Mouse (Mus musculus): ENCODE measurements around the gene Gpr107. TPM values are rescaled to one million over a fixed set of nuclear protein-coding genes. Genes with fewer than 3 reads are reported as not detected.

Gpr107 gene
- total and polyA plus RNA-seq, 2 experiments from 2014 or later = 31.9 to 49.3 TPM

DNA sequence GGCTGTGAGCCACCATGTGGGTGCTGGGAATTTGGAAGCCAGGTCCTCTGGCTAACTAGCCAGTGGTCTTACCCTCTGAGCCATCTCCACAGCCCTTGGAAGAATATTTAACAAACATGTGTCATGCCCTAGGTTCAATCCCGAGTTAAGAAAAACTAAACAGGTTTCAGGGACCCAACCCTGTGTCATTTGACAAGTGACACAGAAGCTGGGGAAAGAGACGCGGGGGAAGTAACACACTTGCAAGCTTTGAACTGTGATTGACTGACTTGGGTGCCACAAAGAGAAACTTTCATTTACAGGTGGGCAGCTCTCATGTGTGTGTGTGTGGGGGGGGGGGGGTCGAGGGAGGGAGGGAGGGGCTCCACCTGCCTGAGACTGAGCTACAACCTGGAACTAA is 18.1 kb upstream of the Gpr107 start:
- no peak overlapping the region for H3K27ac ChIP-seq
- H3K4me3 ChIP-seq (ENCODE audit: low read length) = no peak overlapping the region
- TF ChIP-seq CTCF (IDR thresholded peaks at IDR 0.05; ENCODE audit: low read depth) = no peak
- WGBS = 89% methylated on average over 3 of the region's 4 CpGs
- no peaks in the 10 kb centered on the region for H3K9me3 ChIP-seq (ENCODE audit: low read length)
- ATAC-seq = no peak
- peaks cover 7% of the 10 kb centered on the region; the same call in 1 of the 2 replicates for H3K4me1 ChIP-seq (ENCODE audit: insufficient read depth, low read length)
- H3K4me2 ChIP-seq (ENCODE audit: low read depth, low read length) = no peak overlapping the region
- H3K27me3 ChIP-seq (ENCODE audit: insufficient read depth, low read length) = no peaks in the 10 kb centered on the region
- H3K36me3 ChIP-seq (ENCODE audit: insufficient read depth, low read length) = no peaks in the 10 kb centered on the region
- H3K9ac ChIP-seq (replicated peaks; ENCODE audit: low read length) = no peak overlapping the region
- no peak for DNase-seq (ENCODE audit: low spot score)

DNA sequence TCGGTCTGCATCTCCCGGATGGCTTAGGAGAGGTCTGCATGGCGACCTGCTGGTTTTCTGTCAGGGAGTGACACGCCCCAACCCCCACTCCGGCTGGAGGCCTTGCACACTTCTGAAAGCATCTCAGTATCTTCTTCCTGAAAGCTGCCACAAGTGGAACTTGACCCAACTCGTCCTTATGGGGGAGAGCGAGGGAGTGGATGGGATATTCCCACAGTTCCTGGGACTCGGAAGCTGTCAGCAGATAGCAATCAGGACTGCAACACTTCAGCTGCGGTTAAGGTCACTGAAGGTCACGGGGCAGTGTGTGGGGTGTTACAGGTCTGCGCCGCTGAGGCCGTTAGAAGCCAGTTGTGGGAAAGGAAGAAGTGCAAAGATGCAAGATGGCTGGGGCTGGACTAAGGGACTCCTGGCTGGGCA is 16.6 kb upstream of the Gpr107 start:
- Histone ChIP-seq H3K4me1 (ENCODE audit: insufficient read depth, low read length) (peaks cover 11% of the 10 kb centered on the region), H3K9ac (replicated peaks; ENCODE audit: low read length) (no peak overlapping the region), H3K4me2 (ENCODE audit: low read depth, low read length) (no peak overlapping the region), H3K4me3 (ENCODE audit: low read length) (no peak overlapping the region), H3K27ac (no peak overlapping the region), H3K27me3 (ENCODE audit: insufficient read depth, low read length) (no peaks in the 10 kb centered on the region), H3K9me3 (ENCODE audit: low read length) (no peaks in the 10 kb centered on the region), H3K36me3 (ENCODE audit: insufficient read depth, low read length) (no peaks in the 10 kb centered on the region)
- no peak for DNase-seq (ENCODE audit: low spot score)
- WGBS = 70% methylated on average over 13 of the region's 13 CpGs
- ATAC-seq = no peak
- no peak for TF ChIP-seq CTCF (IDR thresholded peaks at IDR 0.05; ENCODE audit: low read depth)

DNA sequence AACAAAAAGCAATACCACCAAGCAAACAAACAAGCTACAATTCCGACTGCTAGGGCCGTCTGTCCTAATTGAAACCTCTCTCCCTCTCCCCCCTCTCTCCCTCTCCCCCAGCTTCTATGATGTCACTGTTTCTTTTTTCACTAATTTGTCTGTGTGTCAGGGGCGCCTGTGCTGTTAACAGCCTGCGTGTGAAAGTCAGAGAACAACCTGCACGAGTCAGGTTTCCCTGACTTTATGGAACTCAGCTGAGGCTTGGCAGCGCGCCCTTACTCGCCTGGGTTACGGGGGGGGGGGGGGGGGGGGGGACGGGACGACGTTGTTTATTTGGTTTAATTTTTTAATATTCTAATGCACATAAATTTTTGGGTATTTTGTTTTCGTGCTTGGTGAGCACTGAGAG is 15.8 kb upstream of the Gpr107 start:
- H3K9ac ChIP-seq (replicated peaks; ENCODE audit: low read length) = no peak overlapping the region
- H3K4me1 ChIP-seq (ENCODE audit: insufficient read depth, low read length) = peaks cover 9% of the 10 kb centered on the region
- no peaks in the 10 kb centered on the region for H3K36me3 ChIP-seq (ENCODE audit: insufficient read depth, low read length)
- no peak for ATAC-seq
- H3K4me3 ChIP-seq (ENCODE audit: low read length) = no peak overlapping the region
- no peak overlapping the region for H3K27ac ChIP-seq
- no peak for TF ChIP-seq CTCF (IDR thresholded peaks at IDR 0.05; ENCODE audit: low read depth)
- WGBS = 58% methylated on average over 13 of the region's 13 CpGs
- DNase-seq (ENCODE audit: low spot score) = no peak
- H3K4me2 ChIP-seq (ENCODE audit: low read depth, low read length) = no peak overlapping the region
- H3K27me3 ChIP-seq (ENCODE audit: insufficient read depth, low read length) = no peaks in the 10 kb centered on the region
- no peaks in the 10 kb centered on the region for H3K9me3 ChIP-seq (ENCODE audit: low read length)

DNA sequence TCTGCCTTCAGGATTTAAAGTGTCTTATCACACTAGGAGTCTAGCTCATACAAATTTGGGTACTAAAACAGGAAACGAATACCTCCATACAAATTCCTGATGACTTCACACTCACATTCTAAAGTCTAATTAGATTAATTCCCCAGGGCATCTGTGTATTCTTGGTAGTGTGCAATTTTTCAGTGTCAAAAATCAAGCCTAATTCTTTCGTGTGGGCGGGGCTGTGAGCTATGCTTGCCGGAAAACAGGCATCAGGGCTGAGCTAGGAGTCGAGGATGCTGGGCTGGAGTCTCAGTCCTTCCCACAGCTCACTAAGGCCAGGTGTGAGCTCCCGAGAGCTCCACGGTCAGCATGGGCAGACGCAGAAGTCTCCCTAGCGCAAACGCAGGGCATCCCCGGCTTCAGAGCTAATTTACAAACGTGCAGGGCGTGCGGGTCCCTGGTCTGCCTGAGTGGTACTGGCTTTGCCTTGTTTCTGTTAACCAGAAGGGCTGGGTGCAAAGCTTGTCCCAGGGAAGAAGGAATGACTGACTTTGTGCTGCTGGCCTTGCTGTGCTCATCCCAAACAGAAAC is 15.0 kb upstream of the Gpr107 start:
- Histone ChIP-seq H3K4me1 (ENCODE audit: insufficient read depth, low read length) (peaks cover 9% of the 10 kb centered on the region), H3K4me3 (ENCODE audit: low read length) (no peak overlapping the region), H3K36me3 (ENCODE audit: insufficient read depth, low read length) (no peaks in the 10 kb centered on the region), H3K4me2 (ENCODE audit: low read depth, low read length) (no peak overlapping the region), H3K9me3 (ENCODE audit: low read length) (no peaks in the 10 kb centered on the region), H3K27me3 (ENCODE audit: insufficient read depth, low read length) (no peaks in the 10 kb centered on the region), H3K27ac (no peak overlapping the region), H3K9ac (replicated peaks; ENCODE audit: low read length) (no peak overlapping the region)
- DNase-seq (ENCODE audit: low spot score) (no peak), ATAC-seq (no peak)
- TF ChIP-seq CTCF (IDR thresholded peaks at IDR 0.05; ENCODE audit: low read depth) = no peak
- 76% methylated on average over 14 of the region's 14 CpGs for WGBS

DNA sequence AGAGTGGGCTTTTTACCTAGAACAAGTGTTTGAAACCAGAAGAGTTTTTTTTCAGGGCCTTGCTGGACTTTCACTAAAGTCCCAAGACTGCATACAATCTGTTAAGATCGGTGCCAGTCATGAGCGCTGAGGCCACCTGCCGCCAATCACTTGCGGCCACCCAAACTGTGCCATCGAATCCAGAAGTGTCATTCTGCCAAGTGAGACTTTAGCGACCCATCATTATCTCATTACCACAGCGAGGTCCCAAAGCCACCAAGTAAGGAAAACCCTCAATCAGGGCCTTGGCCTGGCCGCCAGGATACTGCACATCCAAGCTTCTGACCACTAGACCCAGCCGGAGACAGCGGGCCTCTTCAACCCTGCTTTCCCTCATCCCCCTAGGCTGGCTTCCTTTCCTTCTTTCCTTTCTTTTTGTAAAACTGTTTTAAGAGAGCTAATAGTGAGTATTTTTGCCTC is 12.9 kb upstream of the Gpr107 start:
- Histone ChIP-seq H3K4me2 (ENCODE audit: low read depth, low read length) (no peak overlapping the region; the same call in 1 of the 2 replicates), H3K27ac (no peak overlapping the region), H3K36me3 (ENCODE audit: insufficient read depth, low read length) (no peaks in the 10 kb centered on the region), H3K27me3 (ENCODE audit: insufficient read depth, low read length) (no peaks in the 10 kb centered on the region), H3K4me3 (ENCODE audit: low read length) (no peak overlapping the region), H3K4me1 (ENCODE audit: insufficient read depth, low read length) (peaks cover 9% of the 10 kb centered on the region), H3K9ac (replicated peaks; ENCODE audit: low read length) (no peak overlapping the region), H3K9me3 (ENCODE audit: low read length) (no peaks in the 10 kb centered on the region)
- 65% methylated on average over 10 of the region's 10 CpGs for WGBS
- TF ChIP-seq CTCF (IDR thresholded peaks at IDR 0.05; ENCODE audit: low read depth) = no peak
- DNase-seq (ENCODE audit: low spot score) (no peak), ATAC-seq (no peak)

DNA sequence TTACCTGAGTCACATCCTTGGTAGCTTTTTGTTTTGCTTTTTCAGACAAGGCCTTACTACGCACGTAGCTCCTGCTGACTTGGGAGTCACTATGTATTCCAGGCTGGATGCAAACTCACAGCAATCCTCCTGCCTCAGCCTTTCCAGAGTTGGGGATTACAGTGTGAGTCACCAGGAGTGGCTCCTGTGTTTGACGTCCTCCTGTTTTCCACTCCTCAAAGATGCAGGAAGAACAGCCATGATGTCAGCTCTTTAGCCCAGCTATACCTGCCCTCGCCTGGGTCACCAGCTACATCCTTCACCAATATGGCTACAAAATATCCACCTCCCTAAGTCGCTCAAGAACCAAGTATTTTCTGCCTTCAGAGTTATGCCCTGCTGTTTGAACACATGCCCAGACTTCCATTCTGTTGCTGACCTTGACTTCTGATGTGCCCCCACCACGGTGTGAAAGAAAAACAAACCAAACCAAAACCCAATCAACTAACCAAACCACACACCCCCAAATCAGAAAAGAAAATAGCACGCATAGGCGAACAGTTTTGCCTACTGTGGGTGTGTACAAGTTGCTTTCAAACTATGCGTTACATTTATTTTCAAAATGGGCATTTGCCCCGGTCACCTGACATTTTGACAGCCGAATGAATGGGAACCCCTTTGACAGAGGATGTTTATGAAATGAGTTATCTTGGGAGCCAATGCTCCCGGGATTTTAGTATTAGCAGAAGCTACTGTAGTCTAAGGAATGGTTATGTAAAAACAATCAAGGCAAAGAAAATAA is 11.9 kb upstream of the Gpr107 start:
- peak overlapping the region; percentile 96; the same call in 1 of the 2 replicates for H3K9ac ChIP-seq (replicated peaks; ENCODE audit: low read length)
- H3K4me2 ChIP-seq (ENCODE audit: low read depth, low read length) = peak overlapping the region; percentile 70
- H3K4me3 ChIP-seq (ENCODE audit: low read length) = peak overlapping the region; percentile 96
- H3K27me3 ChIP-seq (ENCODE audit: insufficient read depth, low read length) = no peaks in the 10 kb centered on the region
- no peak for TF ChIP-seq CTCF (IDR thresholded peaks at IDR 0.05; ENCODE audit: low read depth)
- DNase-seq (ENCODE audit: low spot score) (no peak), ATAC-seq (no peak)
- H3K4me1 ChIP-seq (ENCODE audit: insufficient read depth, low read length) = peaks cover 9% of the 10 kb centered on the region
- H3K36me3 ChIP-seq (ENCODE audit: insufficient read depth, low read length) = no peaks in the 10 kb centered on the region
- WGBS = 62% methylated on average over 12 of the region's 12 CpGs
- H3K9me3 ChIP-seq (ENCODE audit: low read length) = no peaks in the 10 kb centered on the region
- H3K27ac ChIP-seq = peak overlapping the region; percentile 93; the same call in 1 of the 2 replicates

DNA sequence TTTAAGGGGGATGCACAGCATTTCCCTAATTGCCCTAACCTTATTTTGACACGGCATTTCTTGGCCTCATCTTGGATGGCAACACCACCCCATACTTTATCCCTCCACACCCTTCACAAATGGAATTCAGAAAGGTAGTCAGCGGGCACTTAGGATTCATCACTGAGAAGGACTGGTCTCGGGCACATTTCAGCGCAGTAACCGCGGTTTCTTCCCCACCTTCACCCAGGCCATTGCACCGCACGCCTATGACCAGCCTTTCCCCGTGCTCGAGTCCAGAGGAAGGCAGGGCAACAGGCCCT is 11.4 kb upstream of the Gpr107 start:
- Histone ChIP-seq H3K9me3 (ENCODE audit: low read length) (no peaks in the 10 kb centered on the region), H3K4me1 (ENCODE audit: insufficient read depth, low read length) (peaks cover 9% of the 10 kb centered on the region), H3K4me2 (ENCODE audit: low read depth, low read length) (peak overlapping the region; percentile 70), H3K9ac (replicated peaks; ENCODE audit: low read length) (peak overlapping the region; percentile 96), H3K27me3 (ENCODE audit: insufficient read depth, low read length) (no peaks in the 10 kb centered on the region), H3K4me3 (ENCODE audit: low read length) (peak overlapping the region; percentile 96), H3K27ac (peak overlapping the region; percentile 93), H3K36me3 (ENCODE audit: insufficient read depth, low read length) (no peaks in the 10 kb centered on the region)
- DNase-seq (ENCODE audit: low spot score) (peak; percentile 45), ATAC-seq (0 out of 2 replicates have a peak, but pooled peaks have one; percentile 41)
- TF ChIP-seq CTCF (IDR thresholded peaks at IDR 0.05; ENCODE audit: low read depth) = no peak
- WGBS = 5% methylated on average over 10 of the region's 10 CpGs
